8 mouse cellular contexts compared by ENCODE assay signal in genomic region chr9:124312171-124313142, GRCm38 (mm10). TPM values are rescaled to one million over a fixed set of nuclear protein-coding genes. Genes with fewer than 3 reads are reported as not detected.
DNase-seq lines count a peak whose midpoint lies in the region; ATAC-seq lines count a peak whose summit lies in the region.

TSS of gene 2010315B03Rik (minus strand) at chr9:124312696.

- ATAC-seq in hindbrain, embryonic 14.5 days (ENCODE audit: low FRiP score): peak; percentile 99

- H3K36me3 ChIP-seq in hindbrain, embryonic 14.5 days (replicated peaks; ENCODE audit: control insufficient read depth, insufficient read depth): no peaks in the 10 kb centered on the region

- H3K4me2 ChIP-seq in hindbrain, embryonic 14.5 days (replicated peaks): peak within 1 kb of the TSS; percentile 59

- peak; percentile 89 for DNase-seq in R1 (ENCODE audit: low read depth, low spot score)
- peak; percentile 86 to 88 for DNase-seq in cerebellum, postnatal 25 days
- peak; percentile 65 to 84 for DNase-seq in frontal cortex, postnatal 25 days (ENCODE audit: low spot score in 2 of 2)
- peak; percentile 78 for DNase-seq in hindbrain, embryonic 14.5 days (ENCODE audit: low spot score)
- DNase-seq in layer of hippocampus, postnatal 36 days: peak; percentile 85 to 88
- DNase-seq in lung, postnatal 36 days: peak; percentile 95
- DNase-seq in retina, postnatal 1 day: peak; percentile 93
- peak; percentile 78 to 82 for DNase-seq in urinary bladder, adult 18-20 months (ENCODE audit: low spot score in 2 of 2)

- peak within 1 kb of the TSS; percentile 72 for H3K4me3 ChIP-seq in hindbrain, embryonic 14.5 days (replicated peaks; ENCODE audit: low read length)

- WGBS in hindbrain, embryonic 14.5 days: 2% methylated on average over 21 of the region's 22 CpGs

- H3K9ac ChIP-seq in hindbrain, embryonic 14.5 days: peak within 1 kb of the TSS; percentile 64

- no peaks in the 10 kb centered on the region for H3K27me3 ChIP-seq in hindbrain, embryonic 14.5 days (ENCODE audit: control insufficient read depth, insufficient read depth, low read length)

- peaks cover 7% of the 10 kb centered on the region for H3K9me3 ChIP-seq in hindbrain, embryonic 14.5 days (ENCODE audit: control insufficient read depth, low read length)

- H3K27ac ChIP-seq in hindbrain, embryonic 14.5 days: peak within 1 kb of the TSS; percentile 88

- H3K4me1 ChIP-seq in hindbrain, embryonic 14.5 days (replicated peaks; ENCODE audit: control insufficient read depth, insufficient read depth, low read length): peaks cover 6% of the 10 kb centered on the region

RNA-seq across cellular contexts. Expression of gene 2010315B03Rik, which starts in this region (rescaled TPM):
- 6.4 and 10.7 TPM in 2 replicates for polyA plus RNA-seq in hindbrain, embryonic 14.5 days (2014; fragmentation: Nextera tagmentation; extraction: Ambion mirVana)
- total RNA-seq in layer of hippocampus, postnatal 36 days (2021): 10 to 100 TPM; 18.3 to 19.9 TPM

Comparison
In these comparisons a context has a peak if more than half of its experiments do, and no peak if none do; other contexts are left out.
1. Peak in every context shown above with its lines: DNase-seq, ATAC-seq, H3K4me3 ChIP-seq and H3K27ac ChIP-seq.